Mouse (Mus musculus) hindbrain, postnatal 0 days (tissue): ENCODE results near the gene Ano6. TPM values are rescaled to one million over a fixed set of nuclear protein-coding genes. Genes with fewer than 3 reads are reported as not detected.
A peak's percentile ranks its signal among the peaks of the same experiment; 100 is the strongest.

Experiments used
- ATAC-seq: fragments of 200-750 bp; cut with Nextera tagmentation; 2 replicates; pipeline ENCODE4 v1.8.0; 2017; ENCODE audit warnings: mild to moderate bottlenecking, moderate TSS enrichment, moderate library complexity
- DNase-seq: peaks from one replicate; pipeline ENCODE4 v3.0.0-alpha.2; 2015; ENCODE audit warnings: low spot score
- H3K27ac ChIP-seq: fragments of 300-500 bp; sonication (generic); 2 replicates; pipeline ENCODE4 v1.5.1; 2014; ENCODE audit warnings: mild to moderate bottlenecking
- H3K27me3 ChIP-seq: fragments of 300-500 bp; sonication (generic); 2 replicates; pipeline ENCODE4 v1.6.1; 2014; ENCODE audit warnings: low read length, mixed read lengths; ENCODE audit not compliant: insufficient read depth
- H3K36me3 ChIP-seq: fragments of 300-500 bp; sonication (generic); 2 replicates; pipeline ENCODE4 v1.6.1; 2014; ENCODE audit warnings: low read length, mixed read lengths; ENCODE audit not compliant: insufficient read depth
- H3K4me1 ChIP-seq: fragments of 300-500 bp; sonication (generic); 2 replicates; pipeline ENCODE4 v1.6.1; 2014; ENCODE audit warnings: antibody characterized with exemption, low read length, mixed read lengths; ENCODE audit not compliant: insufficient read depth
- H3K4me2 ChIP-seq: fragments of 300-500 bp; sonication (generic); 2 replicates; pipeline ENCODE4 v1.6.1; 2014; ENCODE audit warnings: low read depth, mild to moderate bottlenecking, low read length, moderate library complexity, mixed read lengths
- H3K4me3 ChIP-seq: fragments of 300-500 bp; sonication (generic); 2 replicates; pipeline ENCODE4 v1.5.1; 2014; ENCODE audit warnings: low read length
- H3K9ac ChIP-seq: fragments of 300-500 bp; sonication (generic); replicated peaks from 2 replicates; pipeline ENCODE4 v1.6.1; 2014; ENCODE audit warnings: mild to moderate bottlenecking, low read length, moderate library complexity, mixed read lengths
- H3K9me3 ChIP-seq: fragments of 300-500 bp; sonication (generic); 2 replicates; pipeline ENCODE4 v1.6.1; 2016; ENCODE audit warnings: low read length, mixed read lengths
- CTCF ChIP-seq: IDR thresholded peaks from 2 replicates; pipeline ENCODE4 v1.5.1; 2016; ENCODE audit warnings: antibody characterized with exemption, control low read depth, low read depth
- WGBS: fragments of 180-500 bp; shearing (Covaris S2); extraction: QIAGEN DNeasy Blood & Tissue Kit; methylation state at CpG from one replicate; pipeline ENCODE4 v1.1.7; 2014; 5-methylcytosine and 5-hydroxymethylcytosine counted together
- polyA plus RNA-seq: library from polyadenylated mRNA; unstranded; fragments of >200 nt; fragmentation: Nextera tagmentation; extraction: Ambion mirVana; gene quantifications from 2 replicates; pipeline ENCODE4 v1.2.1, GENCODE M21; 2015
- total RNA-seq: library from RNA; depleted of rRNA; stranded (reverse); fragments of >200 nt; gene quantifications from 2 replicates; pipeline ENCODE4 v1.2.3, GENCODE M21; 2014

Gene Ano6
- total and polyA plus RNA-seq, 2 experiments from 2014 or later = 19.2 to 34.3 TPM

GRCm38 (mm10) chr15:95962411-95963123 is 171.9 kb downstream of the Ano6 start:
- H3K27ac ChIP-seq = peak overlapping the region; percentile 46; the same call in 1 of the 2 replicates
- DNase-seq = peak; percentile 23
- H3K9ac ChIP-seq = no peak overlapping the region

GRCm38 (mm10) chr15:95963124-95963482 is 172.5 kb downstream of the Ano6 start:
- peaks cover 5% of the 10 kb centered on the region; the same call in 1 of the 2 replicates for H3K4me1 ChIP-seq
- DNase-seq (no peak), ATAC-seq (no peak)
- peak overlapping the region; percentile 46; the same call in 1 of the 2 replicates for H3K27ac ChIP-seq
- H3K9me3 ChIP-seq = no peaks in the 10 kb centered on the region
- H3K9ac ChIP-seq = no peak overlapping the region
- no peak overlapping the region for H3K4me2 ChIP-seq
- H3K36me3 ChIP-seq = no peaks in the 10 kb centered on the region
- 52% methylated on average over 10 of the region's 10 CpGs for WGBS
- no peaks in the 10 kb centered on the region for H3K27me3 ChIP-seq
- TF ChIP-seq CTCF = no peak
- no peak overlapping the region for H3K4me3 ChIP-seq

More at GRCm38 (mm10) chr15:95962411-95963123, 171.9 kb downstream of the Ano6 start:
- no peak overlapping the region for H3K4me2 ChIP-seq
- peaks cover 5% of the 10 kb centered on the region; the same call in 1 of the 2 replicates for H3K4me1 ChIP-seq
- H3K9me3 ChIP-seq = no peaks in the 10 kb centered on the region
- H3K4me3 ChIP-seq = no peak overlapping the region
- H3K27me3 ChIP-seq = no peaks in the 10 kb centered on the region
- WGBS = 86% methylated on average over 3 of the region's 3 CpGs
- no peak for TF ChIP-seq CTCF
- no peaks in the 10 kb centered on the region for H3K36me3 ChIP-seq
- no peak for ATAC-seq

GRCm38 (mm10) chr15:95963533-95964250 is 173.0 kb downstream of the Ano6 start:
- no peak overlapping the region for H3K9ac ChIP-seq
- H3K27ac ChIP-seq = peak overlapping the region; percentile 46
- ATAC-seq (peak; percentile 65; the same call in 1 of the 2 replicates), DNase-seq (peak; percentile 54)
- peaks cover 5% of the 10 kb centered on the region; the same call in 1 of the 2 replicates for H3K4me1 ChIP-seq
- no peak overlapping the region for H3K4me3 ChIP-seq
- H3K27me3 ChIP-seq = no peaks in the 10 kb centered on the region
- H3K36me3 ChIP-seq = peaks cover 4% of the 10 kb centered on the region; the same call in 1 of the 2 replicates
- no peak overlapping the region for H3K4me2 ChIP-seq
- WGBS = 63% methylated on average over 12 of the region's 12 CpGs
- no peak for TF ChIP-seq CTCF
- no peaks in the 10 kb centered on the region for H3K9me3 ChIP-seq

GRCm38 (mm10) chr15:95964251-95964561 is 173.6 kb downstream of the Ano6 start:
- no peak overlapping the region for H3K4me2 ChIP-seq
- no peaks in the 10 kb centered on the region for H3K9me3 ChIP-seq
- H3K36me3 ChIP-seq = peaks cover 5% of the 10 kb centered on the region; the same call in 1 of the 2 replicates
- no peaks in the 10 kb centered on the region for H3K27me3 ChIP-seq
- TF ChIP-seq CTCF = no peak
- peaks cover 5% of the 10 kb centered on the region; the same call in 1 of the 2 replicates for H3K4me1 ChIP-seq
- DNase-seq = peak; percentile 43
- peak overlapping the region; percentile 37 for H3K27ac ChIP-seq
- no peak overlapping the region for H3K9ac ChIP-seq
- peak; percentile 43; the same call in 1 of the 2 replicates for ATAC-seq
- WGBS = 41% methylated on average over 4 of the region's 4 CpGs
- H3K4me3 ChIP-seq = no peak overlapping the region

GRCm38 (mm10) chr15:95966979-95967378 is 176.3 kb downstream of the Ano6 start:
- Histone ChIP-seq H3K4me2 (no peak overlapping the region), H3K4me3 (no peak overlapping the region), H3K27ac (no peak overlapping the region), H3K9ac (no peak overlapping the region), H3K9me3 (no peaks in the 10 kb centered on the region), H3K4me1 (peaks cover 5% of the 10 kb centered on the region; the same call in 1 of the 2 replicates), H3K27me3 (no peaks in the 10 kb centered on the region), H3K36me3 (peaks cover 5% of the 10 kb centered on the region; the same call in 1 of the 2 replicates)
- 95% methylated on average over 2 of the region's 2 CpGs for WGBS
- DNase-seq = no peak
- TF ChIP-seq CTCF = no peak
- ATAC-seq = no peak

GRCm38 (mm10) chr15:95967516-95968196 is 177.0 kb downstream of the Ano6 start:
- Histone ChIP-seq H3K9ac (no peak overlapping the region), H3K4me2 (no peak overlapping the region), H3K9me3 (no peaks in the 10 kb centered on the region), H3K36me3 (peaks cover 10% of the 10 kb centered on the region; the same call in 1 of the 2 replicates), H3K4me1 (peaks cover 5% of the 10 kb centered on the region; the same call in 1 of the 2 replicates), H3K27ac (no peak overlapping the region), H3K4me3 (no peak overlapping the region), H3K27me3 (no peaks in the 10 kb centered on the region)
- WGBS = 59% methylated on average over 16 of the region's 16 CpGs
- no peak for TF ChIP-seq CTCF
- ATAC-seq (peak; percentile 81), DNase-seq (peak; percentile 29)
